Mouse (Mus musculus) B cell, adult 2 months (primary cell): Measurements from ENCODE around the gene Nlrp6.

Experiments used
- DNase-seq, 2 experiments: peaks; one replicate each; pipeline ENCODE4 v3.0.0; 2022

Nlrp6 gene

GRCm38 (mm10) chr7:140912846-140913482 lies 7.7 kb upstream of the Nlrp6 start:
- no peak for DNase-seq

- no peak for DNase-seq
Observed at GRCm38 (mm10) chr7:140914031-140914690, 6.5 kb upstream of the Nlrp6 start.

DNA sequence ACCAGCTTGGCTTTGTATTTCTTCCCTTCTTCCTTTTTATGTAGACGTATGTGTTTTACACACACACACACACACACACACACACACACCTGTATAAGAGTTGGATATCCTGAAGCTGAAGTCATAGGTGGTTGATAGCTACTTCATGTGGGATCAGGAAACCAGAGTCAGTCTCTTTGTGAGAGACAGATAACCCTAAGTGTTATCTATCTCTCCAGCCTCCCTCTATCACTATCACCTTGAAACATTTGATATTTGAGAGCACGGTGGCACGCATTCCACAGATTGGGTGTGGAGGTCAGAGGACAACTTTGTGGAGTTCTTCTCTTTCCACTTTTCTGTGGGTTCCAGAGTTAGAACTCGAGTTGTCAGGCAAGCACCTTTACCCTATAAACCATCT lies 791 bp upstream of the Nlrp6 start:
- no peak for DNase-seq

DNA sequence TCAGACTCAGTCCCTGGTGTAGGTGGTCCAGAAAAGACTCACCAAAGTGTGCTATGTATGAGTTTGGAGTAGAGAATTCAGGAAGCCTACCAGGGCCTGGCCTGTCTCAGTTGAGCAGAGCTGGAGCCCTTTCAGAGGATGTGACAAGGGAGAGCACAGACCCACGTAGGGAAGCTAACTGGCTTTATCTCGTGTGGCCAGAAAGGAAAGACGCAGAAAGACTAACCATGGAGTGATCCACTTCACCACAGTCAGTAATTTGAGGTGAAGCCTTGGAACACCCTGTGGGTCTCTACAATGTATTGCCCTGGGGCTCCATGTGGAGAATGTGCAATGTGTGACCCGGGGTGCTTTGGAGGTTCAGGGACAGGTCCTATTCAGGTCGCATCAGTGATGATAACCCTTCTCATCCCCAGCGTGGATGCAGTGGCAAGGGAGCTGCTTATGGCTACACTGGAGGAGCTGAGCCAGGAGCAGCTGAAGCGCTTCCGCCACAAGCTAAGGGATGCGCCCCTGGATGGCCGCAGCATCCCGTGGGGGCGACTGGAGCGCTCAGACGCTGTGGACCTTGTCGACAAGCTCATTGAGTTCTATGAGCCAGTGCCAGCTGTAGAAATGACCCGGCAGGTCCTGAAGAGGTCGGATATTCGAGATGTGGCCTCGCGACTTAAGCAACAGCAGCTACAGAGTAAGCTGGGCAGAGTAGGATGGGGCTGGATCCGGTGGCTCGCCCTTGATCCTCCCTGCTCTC lies 698 bp downstream of the Nlrp6 start:
- no peak for DNase-seq

- DNase-seq, result peak in 1 of 2 experiments; percentile 31
Observed at GRCm38 (mm10) chr7:140922398-140923069, 1.8 kb downstream of the Nlrp6 start.

DNA sequence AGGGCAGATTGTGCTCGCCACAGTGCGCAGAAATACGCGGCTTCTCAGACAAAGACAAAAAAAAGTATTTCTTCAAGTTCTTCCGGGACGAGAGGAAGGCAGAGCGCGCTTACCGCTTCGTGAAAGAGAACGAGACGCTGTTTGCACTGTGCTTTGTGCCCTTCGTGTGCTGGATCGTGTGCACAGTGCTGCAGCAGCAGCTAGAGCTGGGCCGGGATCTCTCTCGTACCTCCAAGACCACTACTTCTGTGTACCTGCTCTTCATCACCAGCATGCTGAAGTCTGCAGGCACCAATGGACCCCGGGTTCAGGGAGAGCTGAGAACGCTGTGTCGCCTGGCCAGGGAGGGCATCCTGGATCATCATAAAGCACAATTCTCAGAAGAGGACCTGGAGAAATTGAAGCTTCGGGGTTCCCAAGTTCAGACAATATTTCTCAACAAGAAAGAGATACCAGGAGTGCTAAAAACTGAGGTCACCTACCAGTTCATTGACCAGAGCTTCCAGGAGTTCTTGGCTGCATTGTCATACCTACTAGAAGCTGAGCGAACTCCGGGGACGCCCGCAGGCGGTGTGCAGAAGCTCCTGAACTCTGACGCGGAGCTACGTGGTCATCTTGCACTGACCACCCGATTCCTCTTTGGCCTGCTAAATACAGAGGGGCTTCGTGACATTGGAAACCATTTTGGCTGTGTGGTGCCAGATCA lies 2.5 kb downstream of the Nlrp6 start:
- no peak for DNase-seq

GRCm38 (mm10) chr7:140927181-140927580 lies 6.5 kb downstream of the Nlrp6 start:
- no peak for DNase-seq

- no peak for DNase-seq
Observed at GRCm38 (mm10) chr7:140938436-140938835, 17.7 kb downstream of the Nlrp6 start.

DNA sequence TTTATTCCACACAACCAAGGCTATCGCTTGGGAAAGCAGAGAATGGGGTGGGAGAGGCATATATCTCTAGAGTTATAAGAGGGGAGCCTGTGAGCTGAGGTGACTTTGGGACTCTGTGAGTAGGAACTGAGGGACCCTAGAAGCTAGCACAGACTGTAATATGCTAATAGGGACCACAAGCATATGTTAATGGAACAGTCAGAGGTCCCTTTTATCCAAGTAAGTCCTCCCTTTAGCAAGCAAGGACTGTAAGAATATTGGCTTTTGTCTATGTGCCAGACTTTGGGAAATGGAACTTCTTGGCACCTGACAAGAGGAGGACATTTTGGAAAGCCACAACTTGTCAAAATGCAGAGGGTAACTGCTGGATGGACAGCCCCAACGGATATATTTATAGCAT lies 18.2 kb downstream of the Nlrp6 start:
- no peak for DNase-seq

DNA sequence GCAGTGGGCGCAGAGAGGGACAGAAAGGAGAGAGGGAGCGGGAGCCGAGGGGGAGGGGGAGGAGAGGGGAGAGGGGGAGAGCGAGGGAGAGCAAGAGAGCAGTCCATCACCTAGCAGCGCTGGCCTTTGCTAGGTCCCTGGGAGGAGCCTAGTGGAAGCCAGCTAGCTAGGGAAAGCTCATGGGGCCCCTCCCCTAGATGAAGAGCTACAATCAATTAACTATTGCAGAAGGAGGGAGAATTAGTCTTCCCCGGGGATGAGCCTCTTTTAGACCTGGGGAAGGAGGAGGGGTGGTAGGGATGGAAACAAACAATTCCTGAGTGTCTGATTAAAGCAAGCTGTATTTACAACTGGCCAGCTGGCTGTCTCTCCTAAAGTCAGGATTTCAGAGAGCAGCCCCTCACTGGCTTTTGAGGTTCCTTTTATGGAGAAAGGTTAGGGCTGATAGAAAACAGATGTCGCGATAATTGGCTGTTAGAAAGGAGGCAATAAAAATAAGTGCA lies 19.0 kb downstream of the Nlrp6 start:
- DNase-seq, result no peak

DNA sequence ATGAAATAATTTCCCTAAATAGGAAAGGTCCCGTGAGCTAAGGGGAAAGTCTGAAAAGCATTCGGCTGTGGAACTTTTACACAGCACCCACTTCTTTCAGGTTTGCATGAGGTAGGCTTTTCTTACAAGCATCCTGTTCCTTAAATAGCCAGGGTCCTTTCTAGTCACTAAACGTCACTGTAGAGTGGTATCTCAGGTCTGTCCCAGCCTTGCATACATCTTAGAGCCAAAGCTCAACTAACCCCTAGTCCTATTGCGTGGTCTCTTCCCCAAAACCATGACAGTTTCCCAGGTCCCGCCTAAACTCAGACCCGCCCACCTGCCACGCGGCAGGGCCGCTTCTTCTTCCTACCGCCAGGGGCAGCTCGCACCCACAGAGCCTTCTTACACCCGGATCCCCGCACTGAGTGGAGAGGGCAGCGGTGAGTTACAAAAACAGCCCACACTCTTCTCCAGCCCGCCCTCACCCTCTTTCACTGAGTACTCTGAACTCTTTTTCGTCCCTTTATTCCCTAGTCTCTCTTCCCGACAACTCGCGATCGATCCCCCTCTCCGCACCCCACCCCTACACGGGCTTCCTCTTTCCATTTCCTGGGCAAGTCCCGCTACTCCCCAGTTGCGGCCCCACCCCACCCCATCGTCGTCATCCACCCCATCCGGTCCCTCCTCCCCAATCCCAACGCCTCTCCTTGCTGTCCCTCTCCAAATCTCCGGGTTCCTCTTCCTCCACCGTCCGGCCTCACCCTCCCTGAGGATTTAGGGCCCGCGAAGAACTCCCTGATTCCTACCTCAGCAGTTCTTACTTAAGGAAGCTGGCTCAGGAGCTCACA lies 20.7 kb downstream of the Nlrp6 start, which contains the start of gene Pgghg:
TSS of gene Pgghg (plus strand) at position 170 of the 830 bp plus-strand sequence.
- DNase-seq, result peak; percentile 82 to 84

GRCm38 (mm10) chr7:140942341-140942740 lies 21.6 kb downstream of the Nlrp6 start:
- DNase-seq, result peak in 1 of 2 experiments; percentile 25

- DNase-seq, result no peak
Observed at GRCm38 (mm10) chr7:140942811-140943210, 22.1 kb downstream of the Nlrp6 start.

DNA sequence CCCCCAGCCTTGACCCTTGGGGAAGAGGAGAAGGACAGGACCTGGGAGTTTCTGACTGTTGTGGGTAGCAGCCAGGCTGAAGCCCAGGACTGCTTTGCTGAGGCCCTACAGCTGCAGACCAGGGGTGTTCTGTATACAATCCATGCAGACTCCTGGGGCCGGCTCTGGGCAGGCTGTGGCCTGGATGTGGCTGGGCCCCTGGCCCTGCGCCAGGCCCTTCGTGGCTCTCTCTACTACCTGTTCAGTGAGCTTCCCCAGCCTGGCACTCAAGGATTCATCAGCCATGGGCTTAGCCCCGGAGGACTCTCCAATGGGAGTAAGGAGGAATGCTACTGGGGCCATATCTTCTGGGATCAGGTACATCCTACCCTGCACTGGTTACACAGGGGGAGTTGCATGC lies 22.7 kb downstream of the Nlrp6 start:
- no peak for DNase-seq

GRCm38 (mm10) chr7:140944236-140944635 lies 23.5 kb downstream of the Nlrp6 start:
- DNase-seq, result no peak

- DNase-seq, result no peak
Observed at GRCm38 (mm10) chr7:140945247-140945646, 24.5 kb downstream of the Nlrp6 start.

- DNase-seq, result no peak
Observed at GRCm38 (mm10) chr7:140946311-140946710, 25.6 kb downstream of the Nlrp6 start.

GRCm38 (mm10) chr7:140946980-140947379 lies 26.3 kb downstream of the Nlrp6 start:
- DNase-seq, result no peak

- no peak for DNase-seq
Observed at GRCm38 (mm10) chr7:140948161-140948560, 27.5 kb downstream of the Nlrp6 start.

- no peak for DNase-seq
Observed at GRCm38 (mm10) chr7:140949255-140949654, 28.6 kb downstream of the Nlrp6 start.

- no peak for DNase-seq
Observed at GRCm38 (mm10) chr7:140949824-140950530, 29.3 kb downstream of the Nlrp6 start, which contains the start of gene Ifitm5. Gene Ifitm5, minus strand, starts transcription at chr7:140950291.
